Mouse (Mus musculus) erythroblast, embryonic 14.5 days (primary cell): ENCODE measurements around the gene Hdc. TPM values are rescaled to one million over a fixed set of nuclear protein-coding genes. Genes with fewer than 3 reads are reported as not detected.
"Not testable (repeated sequence)": the region's sequence is repeated elsewhere in the genome, so short reads cannot be mapped to it uniquely, and the experiment has no call there.

ENCODE experiments used
- H3K27me3 ChIP-seq: 2 replicates; pipeline ENCODE4 v1.6.1; 2012; ENCODE audit warnings: inconsistent platforms; ENCODE audit not compliant: control insufficient read depth
- H3K36me3 ChIP-seq: 2 replicates; pipeline ENCODE4 v1.6.1; 2012; ENCODE audit warnings: mild to moderate bottlenecking, inconsistent platforms; ENCODE audit not compliant: control insufficient read depth
- H3K4me1 ChIP-seq: 2 replicates; pipeline ENCODE4 v1.6.1; 2012; ENCODE audit warnings: inconsistent platforms; ENCODE audit not compliant: control insufficient read depth
- H3K4me3 ChIP-seq: replicated peaks from 2 replicates; pipeline ENCODE3; 2012; ENCODE audit warnings: moderate library complexity, mild to moderate bottlenecking, inconsistent platforms
- H3K9me3 ChIP-seq: 2 replicates; pipeline ENCODE4 v1.6.1; 2012; ENCODE audit warnings: low read length, inconsistent platforms, mixed read lengths; ENCODE audit not compliant: control insufficient read depth
- GATA1 ChIP-seq: IDR thresholded peaks from 2 replicates; pipeline ENCODE4 v1.6.1; 2012; ENCODE audit warnings: low read length, inconsistent platforms, mixed read lengths
- TAL1 ChIP-seq: IDR thresholded peaks from 3 replicates; pipeline ENCODE4 v1.6.1; 2012; ENCODE audit warnings: low read length, inconsistent platforms, mixed read lengths
- polyA plus RNA-seq: library from polyadenylated mRNA; stranded (reverse); fragments of >175 nt; gene quantifications from 2 replicates; pipeline ENCODE4 v1.2.3, GENCODE M21; 2012

Hdc gene
- polyA plus RNA-seq, 1 experiment: 0.28 TPM

DNA sequence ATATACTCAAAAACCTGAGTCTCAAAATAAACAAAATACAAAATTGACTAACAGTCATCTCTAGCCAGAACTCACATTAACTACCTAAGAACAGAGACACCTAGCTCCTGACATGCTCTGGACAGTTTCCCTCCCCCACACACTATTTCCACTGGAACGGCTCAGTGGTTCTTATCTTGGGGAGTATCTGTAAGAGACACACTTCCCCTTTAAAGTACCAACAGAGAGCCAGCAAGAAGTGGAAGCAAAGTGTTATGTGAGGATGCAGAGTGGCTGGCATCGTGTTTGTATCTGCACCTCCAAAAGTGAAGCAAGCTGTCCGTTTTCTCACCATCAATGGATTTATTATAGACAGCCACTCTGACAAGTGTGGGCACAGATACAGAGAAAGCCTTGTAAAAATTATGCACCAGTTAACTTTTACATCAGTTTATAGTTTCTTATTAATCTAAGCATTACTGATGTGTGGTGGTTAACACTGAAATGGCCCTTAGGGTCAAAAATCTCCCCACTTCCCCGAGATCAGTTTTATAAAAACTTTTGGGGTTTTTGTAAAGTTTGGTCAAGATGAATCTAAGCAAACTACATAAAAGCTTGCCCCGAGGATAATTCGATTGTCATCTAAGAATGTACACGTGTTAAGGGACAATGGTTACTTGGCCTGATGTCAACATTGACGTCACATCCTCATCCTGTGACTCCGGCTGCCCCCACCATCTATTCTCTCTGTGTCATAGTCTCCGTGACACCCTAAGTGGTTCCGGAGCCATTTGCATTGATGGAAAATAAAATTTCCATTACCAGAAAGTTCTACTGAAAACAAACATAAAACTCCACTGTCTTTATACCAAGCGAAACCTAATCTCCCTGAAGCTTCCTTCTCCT lies 17.1 kb upstream of the Hdc start:
- Histone ChIP-seq H3K4me1 (peaks cover 15% of the 10 kb centered on the region), H3K4me3 (no peak overlapping the region), H3K9me3 (peaks cover 3% of the 10 kb centered on the region; the same call in 1 of the 2 replicates), H3K36me3 (peaks cover 64% of the 10 kb centered on the region), H3K27me3 (no peaks in the 10 kb centered on the region)
- TF ChIP-seq GATA1 (no peak), TAL1 (no peak)

DNA sequence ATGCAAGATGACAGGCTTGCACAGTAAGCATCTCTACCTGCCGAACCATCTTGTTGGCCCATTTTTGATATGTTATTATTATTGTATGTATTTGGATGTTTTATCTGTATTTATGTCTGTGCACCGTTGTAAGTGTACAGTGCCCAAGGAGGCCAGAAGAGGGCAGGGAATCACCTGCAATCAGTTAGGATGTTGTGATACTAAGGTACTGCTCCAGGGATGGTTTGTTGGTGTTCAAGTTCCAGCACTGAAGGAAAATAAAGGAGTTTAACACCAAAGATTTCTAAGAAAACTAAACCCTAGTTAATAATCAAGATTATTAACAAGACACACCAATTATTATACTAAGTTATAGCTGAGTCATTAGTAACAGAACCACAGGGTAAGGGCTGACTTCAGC lies 14.1 kb upstream of the Hdc start:
- no peak overlapping the region for H3K4me3 ChIP-seq
- no peaks in the 10 kb centered on the region for H3K9me3 ChIP-seq

GRCm38 (mm10) chr2:126628455-126628995 lies 9.4 kb upstream of the Hdc start:
- Histone ChIP-seq H3K4me1 (no peaks in the 10 kb centered on the region), H3K27me3 (no peaks in the 10 kb centered on the region), H3K9me3 (peaks cover 4% of the 10 kb centered on the region), H3K36me3 (peaks cover 54% of the 10 kb centered on the region), H3K4me3 (no peak overlapping the region)
- TF ChIP-seq GATA1 (no peak), TAL1 (no peak)

More for the DNA sequence above, 14.1 kb upstream of the Hdc start:
- no peak for TF ChIP-seq GATA1
- no peak for TF ChIP-seq TAL1
- H3K4me1 ChIP-seq: peaks cover 15% of the 10 kb centered on the region
- peaks cover 63% of the 10 kb centered on the region for H3K36me3 ChIP-seq
- no peaks in the 10 kb centered on the region for H3K27me3 ChIP-seq

GRCm38 (mm10) chr2:126623138-126623537 lies 4.0 kb upstream of the Hdc start:
- Histone ChIP-seq H3K9me3 (peaks cover 4% of the 10 kb centered on the region), H3K27me3 (no peaks in the 10 kb centered on the region), H3K4me3 (no peak overlapping the region), H3K4me1 (peaks cover 6% of the 10 kb centered on the region), H3K36me3 (peaks cover 14% of the 10 kb centered on the region)
- TF ChIP-seq GATA1 (no peak), TAL1 (no peak)

- no peak overlapping the region for H3K4me3 ChIP-seq
- peaks cover 4% of the 10 kb centered on the region for H3K9me3 ChIP-seq
- peaks cover 6% of the 10 kb centered on the region for H3K4me1 ChIP-seq
- TF ChIP-seq TAL1 (no peak), GATA1 (no peak)
- peaks cover 7% of the 10 kb centered on the region for H3K36me3 ChIP-seq
- H3K27me3 ChIP-seq: no peaks in the 10 kb centered on the region
Measured at GRCm38 (mm10) chr2:126622455-126622854, 3.4 kb upstream of the Hdc start.

GRCm38 (mm10) chr2:126618470-126619179 lies 474 bp downstream of the Hdc start:
- H3K36me3 ChIP-seq: no peaks in the 10 kb centered on the region
- peaks cover 7% of the 10 kb centered on the region for H3K4me1 ChIP-seq
- no peak overlapping the region for H3K4me3 ChIP-seq
- H3K27me3 ChIP-seq: no peaks in the 10 kb centered on the region
- no peak for TF ChIP-seq GATA1
- TF ChIP-seq TAL1: no peak
- no peaks in the 10 kb centered on the region for H3K9me3 ChIP-seq

- Histone ChIP-seq H3K27me3 (no peaks in the 10 kb centered on the region), H3K9me3 (no peaks in the 10 kb centered on the region), H3K4me3 (no peak overlapping the region), H3K4me1 (peaks cover 7% of the 10 kb centered on the region), H3K36me3 (no peaks in the 10 kb centered on the region)
- no peak for TF ChIP-seq TAL1
- no peak for TF ChIP-seq GATA1
Measured at GRCm38 (mm10) chr2:126615355-126615754, 3.7 kb downstream of the Hdc start.

- H3K4me1 ChIP-seq, H3K9me3 ChIP-seq, H3K36me3 ChIP-seq, H3K4me3 ChIP-seq, H3K27me3 ChIP-seq: not testable (repeated sequence)
Measured at GRCm38 (mm10) chr2:126609600-126609999, 9.5 kb downstream of the Hdc start.

- H3K27me3 ChIP-seq: no peaks in the 10 kb centered on the region
- no peak overlapping the region for H3K4me3 ChIP-seq
- peaks cover 3% of the 10 kb centered on the region; the same call in 1 of the 2 replicates for H3K4me1 ChIP-seq
- no peaks in the 10 kb centered on the region for H3K36me3 ChIP-seq
- no peaks in the 10 kb centered on the region for H3K9me3 ChIP-seq
- TF ChIP-seq GATA1 (no peak), TAL1 (no peak)
Measured at GRCm38 (mm10) chr2:126607553-126608203, 11.4 kb downstream of the Hdc start.
